Mouse (Mus musculus): ENCODE results near the gene Rad23a.

DNA sequence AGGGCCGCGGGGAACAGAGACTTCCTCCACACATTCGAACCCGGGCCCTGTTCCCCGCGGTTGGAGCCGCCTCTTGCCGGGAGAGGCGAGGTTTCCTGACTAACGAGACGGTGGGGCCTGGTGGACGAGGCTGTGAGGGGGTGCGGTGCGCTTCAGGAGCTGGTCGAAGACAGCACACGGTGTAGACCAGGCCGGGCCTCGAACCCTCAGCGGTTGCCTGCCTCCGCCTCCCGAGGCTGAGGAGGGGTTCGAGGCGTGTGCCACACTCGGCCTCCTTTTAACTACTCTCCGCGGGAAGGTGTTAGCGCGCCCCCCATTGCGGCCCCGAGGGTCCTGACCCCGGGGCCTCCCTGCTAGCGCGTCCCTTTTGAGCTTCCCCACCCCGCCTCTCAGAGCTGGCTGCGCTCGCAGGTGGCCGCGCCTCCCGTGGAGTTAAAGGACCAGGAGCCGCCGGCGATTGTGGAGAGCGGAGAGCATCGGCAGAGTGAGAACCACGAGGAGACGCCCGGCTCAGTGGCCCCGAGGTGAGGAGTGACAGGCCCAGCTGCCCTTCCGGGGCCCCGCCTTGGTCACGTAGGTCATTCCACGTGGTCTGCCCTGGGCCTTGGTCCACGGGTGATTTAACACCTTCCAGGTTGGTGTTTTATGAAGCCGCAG lies 32.0 kb upstream of the Rad23a start:
- no peak for TF ChIP-seq FOSL1 (IDR thresholded peaks at IDR 0.05; ENCODE audit: insufficient read depth, low read length, poor library complexity, severe bottlenecking)
- no peak for TF ChIP-seq CEBPB (IDR thresholded peaks at IDR 0.05; ENCODE audit: low read depth)
- no peak for TF ChIP-seq MAX (IDR thresholded peaks at IDR 0.05)
- no peak for TF ChIP-seq CTCF (IDR thresholded peaks at IDR 0.05; ENCODE audit: control insufficient read depth, insufficient read depth, insufficient read length)
- TF ChIP-seq MYOD1 (IDR thresholded peaks at IDR 0.05; ENCODE audit: control insufficient read depth, insufficient read length, low read depth): no peak

Measured in C2C12 (cell line).